Mouse (Mus musculus) kidney, adult 2 months (tissue): ENCODE data around the gene Dpp6. TPM values are rescaled to one million over a fixed set of nuclear protein-coding genes. Genes with fewer than 3 reads are reported as not detected.

Source experiments
- DNase-seq: peaks from one replicate; pipeline ENCODE4 v3.0.0; 2021
- H3K27ac ChIP-seq: fragments of 200-500 bp; 2 replicates; pipeline ENCODE4 v1.5.1; 2012; ENCODE audit warnings: low read depth, low read length, control low read depth, inconsistent platforms; ENCODE audit not compliant: insufficient read depth
- H3K27me3 ChIP-seq: fragments of 200-500 bp; replicated peaks from 2 replicates; pipeline ENCODE4 v1.6.1; 2012; ENCODE audit warnings: mild to moderate bottlenecking, moderate library complexity, low read length, inconsistent platforms; ENCODE audit not compliant: control insufficient read depth, insufficient read depth
- H3K36me3 ChIP-seq: fragments of 200-500 bp; 2 replicates; pipeline ENCODE4 v1.6.1; 2012; ENCODE audit warnings: mild to moderate bottlenecking, moderate library complexity, low read length, inconsistent platforms; ENCODE audit not compliant: control insufficient read depth, insufficient read depth
- H3K4me1 ChIP-seq: fragments of 200-500 bp; 2 replicates; pipeline ENCODE4 v1.6.1; 2011; ENCODE audit warnings: low read length; ENCODE audit not compliant: control insufficient read depth, insufficient read depth
- H3K4me3 ChIP-seq: fragments of 200-500 bp; 2 replicates; pipeline ENCODE4 v1.5.1; 2011; ENCODE audit warnings: mild to moderate bottlenecking, low read depth, low read length, control low read depth; ENCODE audit not compliant: insufficient read depth
- CTCF ChIP-seq: fragments of 200-500 bp; conservative IDR thresholded peaks from 2 replicates; pipeline ENCODE4 v1.5.1; 2011; ENCODE audit warnings: low read depth, mild to moderate bottlenecking, control low read depth, low read length, moderate library complexity, mixed read lengths; ENCODE audit not compliant: insufficient read depth, insufficient read length
- POLR2A ChIP-seq: fragments of 200-500 bp; IDR thresholded peaks from one replicate; pipeline ENCODE4 v1.6.1; 2011; ENCODE audit warnings: low read depth, low read length, control low read depth
- WGBS: fragments of 180-500 bp; shearing (Covaris S2); methylation state at CpG from one replicate; pipeline ENCODE4 v1.1.7; 2018; 5-methylcytosine and 5-hydroxymethylcytosine counted together
- polyA plus RNA-seq: library from polyadenylated mRNA; depleted of rRNA; stranded (reverse); fragments of >200 nt; gene quantifications from 2 replicates; pipeline ENCODE4 v1.2.3, GENCODE M21; 2012

Dpp6 gene
- polyA plus RNA-seq, 1 experiment: 0.61 TPM

DNA sequence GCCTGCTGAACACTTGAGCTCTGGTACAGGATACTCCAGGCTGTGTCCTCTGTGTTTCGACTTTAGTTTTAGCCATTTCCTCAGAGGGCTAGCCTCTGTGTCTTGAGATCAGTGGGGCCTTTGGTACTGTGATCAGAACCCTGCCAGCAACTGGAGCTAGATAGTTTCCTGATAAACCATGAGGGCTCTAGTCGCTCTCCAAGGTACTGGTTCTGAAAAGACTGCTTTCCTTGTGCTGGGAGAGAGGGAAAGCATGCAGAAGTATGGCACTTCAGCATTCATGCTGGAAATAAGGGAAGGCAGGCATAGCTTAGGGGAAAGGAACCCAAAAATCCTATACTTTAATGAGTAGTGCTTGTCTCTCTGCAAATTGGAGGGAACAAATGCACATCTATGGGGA lies 548.9 kb downstream of the Dpp6 start:
- no peaks in the 10 kb centered on the region for H3K36me3 ChIP-seq
- H3K4me3 ChIP-seq: no peak overlapping the region
- no peak for DNase-seq
- H3K4me1 ChIP-seq: no peaks in the 10 kb centered on the region
- no peak overlapping the region for H3K27ac ChIP-seq
- 65% methylated on average over 2 of the region's 2 CpGs for WGBS
- H3K27me3 ChIP-seq: no peaks in the 10 kb centered on the region; the same call in 1 of the 2 replicates
- TF ChIP-seq POLR2A: no peak
- no peak for TF ChIP-seq CTCF

DNA sequence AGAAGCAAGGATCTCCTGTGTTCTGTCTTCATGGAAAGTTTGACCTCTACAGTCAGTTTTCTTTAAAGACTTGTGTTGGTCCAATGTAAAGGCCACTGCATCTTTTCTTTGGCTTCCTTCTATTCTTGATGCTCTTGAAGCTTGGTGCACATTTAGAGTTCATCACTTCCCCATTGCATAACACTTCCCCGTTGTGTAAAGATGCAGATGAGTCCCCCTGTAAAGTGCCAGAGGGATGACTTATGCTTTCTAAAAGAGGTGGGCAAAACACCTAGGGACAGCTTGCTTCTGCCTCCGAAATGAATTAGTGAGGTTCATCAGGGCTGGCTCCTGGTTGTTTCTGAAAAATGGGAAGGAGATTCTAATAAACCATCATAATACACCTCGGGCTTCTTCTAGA lies 553.8 kb downstream of the Dpp6 start:
- Histone ChIP-seq H3K36me3 (no peaks in the 10 kb centered on the region), H3K4me1 (no peaks in the 10 kb centered on the region), H3K4me3 (no peak overlapping the region), H3K27me3 (no peaks in the 10 kb centered on the region; the same call in 1 of the 2 replicates), H3K27ac (no peak overlapping the region)
- WGBS: 78% methylated on average over 3 of the region's 3 CpGs
- DNase-seq: no peak
- no peak for TF ChIP-seq CTCF
- no peak for TF ChIP-seq POLR2A

DNA sequence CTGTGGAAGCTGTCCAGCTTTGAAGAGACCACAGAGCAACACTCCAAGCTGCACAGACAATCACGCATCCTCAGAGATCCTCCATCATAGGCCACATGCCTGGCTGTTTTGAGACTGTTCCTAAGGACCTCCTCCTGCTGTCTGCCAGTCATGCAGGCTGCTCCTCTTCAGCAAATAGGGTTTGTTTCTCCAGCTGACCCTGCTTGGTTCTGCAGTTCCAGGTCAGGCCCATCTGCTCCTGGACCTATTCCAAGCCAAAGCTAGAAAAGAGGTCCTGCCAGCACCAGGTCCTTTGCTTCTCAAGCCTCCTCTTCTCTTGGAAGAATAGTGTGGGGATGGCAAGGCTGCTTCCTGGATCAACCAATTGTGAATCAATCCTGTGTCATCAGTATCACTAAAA lies 556.9 kb downstream of the Dpp6 start:
- H3K27ac ChIP-seq: no peak overlapping the region
- H3K27me3 ChIP-seq: 0 out of 2 replicates have a peak, but pooled peaks cover 1% of the 10 kb centered on the region
- no peak for TF ChIP-seq CTCF
- no peak for TF ChIP-seq POLR2A
- H3K4me1 ChIP-seq: no peaks in the 10 kb centered on the region
- no peaks in the 10 kb centered on the region for H3K36me3 ChIP-seq
- H3K4me3 ChIP-seq: no peak overlapping the region
- 79% methylated on average over 1 of the region's 1 CpGs for WGBS
- no peak for DNase-seq

DNA sequence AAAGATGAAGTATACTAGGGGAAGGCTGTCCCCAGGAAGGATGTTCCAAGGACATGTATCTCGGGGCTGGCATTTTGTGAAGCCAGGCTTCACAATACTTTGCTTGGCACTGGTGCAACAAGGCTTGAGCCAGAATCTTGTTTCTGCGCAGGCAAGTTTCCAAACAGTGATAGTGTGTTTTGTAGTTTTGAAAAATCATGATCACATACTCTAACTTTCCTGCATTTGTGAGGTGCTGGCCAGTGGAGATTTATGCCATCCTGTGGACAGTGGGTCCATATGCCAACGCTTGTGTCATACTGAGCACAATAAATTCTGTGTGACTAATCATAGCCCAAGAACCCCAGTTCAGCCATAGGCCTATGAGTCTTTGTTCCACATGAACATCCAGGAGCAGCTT lies 558.8 kb downstream of the Dpp6 start:
- no peak overlapping the region for H3K27ac ChIP-seq
- 0 out of 2 replicates have a peak, but pooled peaks cover 1% of the 10 kb centered on the region for H3K27me3 ChIP-seq
- TF ChIP-seq CTCF: no peak
- TF ChIP-seq POLR2A: no peak
- 85% methylated on average over 3 of the region's 3 CpGs for WGBS
- no peak overlapping the region for H3K4me3 ChIP-seq
- H3K36me3 ChIP-seq: no peaks in the 10 kb centered on the region
- no peak for DNase-seq
- no peaks in the 10 kb centered on the region for H3K4me1 ChIP-seq

DNA sequence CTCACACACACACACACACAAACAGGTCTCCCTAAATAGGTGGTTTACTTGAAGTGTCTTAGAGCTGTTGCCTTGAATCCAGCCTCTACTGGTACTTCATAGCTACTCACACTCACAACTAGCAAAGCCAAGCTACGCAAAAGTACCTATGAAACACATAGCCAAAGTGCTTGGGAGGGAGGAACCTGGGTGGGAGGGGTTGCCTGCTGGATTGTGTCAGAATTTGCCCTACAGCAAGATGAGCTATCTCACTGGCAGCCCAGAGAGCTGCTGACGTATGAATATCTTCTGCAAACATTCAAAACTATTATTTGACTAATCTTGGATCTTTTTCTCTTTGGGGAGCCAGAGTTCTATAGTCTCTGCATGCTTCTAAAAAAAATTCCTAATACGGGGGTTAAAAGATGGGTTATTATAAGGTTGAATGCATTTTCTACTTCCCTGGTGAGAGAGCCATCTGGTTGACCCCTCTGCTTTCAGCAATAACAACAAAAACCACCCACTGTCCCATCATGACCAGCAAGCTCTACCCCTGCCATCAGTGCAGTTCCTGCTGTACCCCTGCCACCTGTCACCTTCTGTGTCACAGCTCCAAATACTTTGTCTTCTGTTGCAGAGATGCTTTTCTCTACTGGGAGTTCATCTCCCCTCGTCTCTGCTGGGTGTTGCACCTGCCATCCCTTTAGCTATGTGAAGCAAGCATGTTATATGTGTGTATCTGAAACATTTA lies 563.8 kb downstream of the Dpp6 start:
- Histone ChIP-seq H3K27ac (no peak overlapping the region), H3K4me1 (no peaks in the 10 kb centered on the region), H3K36me3 (no peaks in the 10 kb centered on the region), H3K27me3 (0 out of 2 replicates have a peak, but pooled peaks cover 1% of the 10 kb centered on the region), H3K4me3 (no peak overlapping the region)
- TF ChIP-seq CTCF: no peak
- no peak for TF ChIP-seq POLR2A
- DNase-seq: no peak
- WGBS: 80% methylated on average over 4 of the region's 4 CpGs

DNA sequence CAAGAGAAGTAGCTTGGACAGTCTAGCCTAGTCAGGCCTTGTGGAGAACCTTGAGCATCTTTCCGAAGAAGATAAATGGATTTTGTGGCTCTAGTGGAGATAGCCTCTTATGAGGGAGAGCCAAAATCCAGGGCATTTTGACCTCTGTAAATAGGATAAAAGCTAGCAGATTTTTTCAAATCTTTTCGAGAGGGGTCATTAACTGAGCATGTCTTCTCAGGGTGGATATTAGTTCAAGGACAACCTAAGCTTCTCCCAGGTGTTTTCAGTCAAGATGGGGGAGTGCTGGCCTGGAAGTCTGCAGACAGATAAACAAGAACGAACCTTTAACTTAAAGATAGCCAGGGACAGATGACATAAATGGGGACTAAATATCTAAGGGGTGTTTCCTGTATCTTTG lies 581.4 kb downstream of the Dpp6 start:
- Histone ChIP-seq H3K27ac (no peak overlapping the region), H3K4me1 (no peaks in the 10 kb centered on the region), H3K4me3 (no peak overlapping the region), H3K27me3 (no peaks in the 10 kb centered on the region), H3K36me3 (no peaks in the 10 kb centered on the region)
- TF ChIP-seq CTCF: no peak
- TF ChIP-seq POLR2A: no peak
- no peak for DNase-seq
- WGBS: 56% methylated on average over 3 of the region's 3 CpGs

DNA sequence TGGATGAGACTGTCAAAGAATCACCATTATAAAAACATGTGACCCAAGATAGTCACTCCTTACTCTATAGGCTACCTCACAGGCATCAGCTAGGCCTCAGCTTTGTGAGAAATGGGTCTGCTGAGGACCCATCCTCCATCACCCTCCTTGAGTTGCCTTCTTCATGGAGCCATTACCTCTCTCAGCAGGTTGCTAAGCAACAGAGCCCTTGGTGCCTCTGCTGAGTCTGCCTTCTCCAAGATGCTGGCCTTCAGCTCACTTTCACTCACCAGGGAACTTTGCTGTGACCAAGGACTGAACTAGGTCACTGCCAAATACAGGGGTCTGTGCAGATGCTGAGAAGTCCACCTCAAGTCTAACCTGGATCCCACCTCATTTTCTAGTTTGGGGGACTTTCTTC lies 582.1 kb downstream of the Dpp6 start:
- no peaks in the 10 kb centered on the region for H3K36me3 ChIP-seq
- no peak for DNase-seq
- H3K27me3 ChIP-seq: no peaks in the 10 kb centered on the region
- TF ChIP-seq POLR2A (no peak), CTCF (no peak)
- H3K4me3 ChIP-seq: no peak overlapping the region
- H3K27ac ChIP-seq: no peak overlapping the region
- H3K4me1 ChIP-seq: no peaks in the 10 kb centered on the region

DNA sequence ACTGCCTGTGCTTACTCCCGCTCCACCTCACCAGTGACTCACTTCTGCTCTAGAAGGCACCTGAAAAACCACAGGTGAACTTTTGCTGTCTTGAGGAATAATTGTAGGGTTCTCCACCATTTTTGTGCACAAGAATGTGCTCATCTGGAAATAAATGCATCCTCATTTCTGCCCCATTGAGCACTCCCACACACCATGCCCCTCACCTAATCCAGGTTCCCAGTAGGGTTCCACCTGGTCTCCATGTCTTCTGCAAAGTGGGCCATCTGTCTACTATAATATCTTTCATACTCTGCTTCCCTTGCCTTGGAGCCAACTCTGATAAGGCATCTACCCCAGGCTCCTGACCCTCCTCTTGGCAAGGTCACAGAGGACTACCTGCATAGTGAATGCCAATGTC lies 585.6 kb downstream of the Dpp6 start:
- no peak overlapping the region for H3K4me3 ChIP-seq
- 89% methylated on average over 1 of the region's 1 CpGs for WGBS

More for the DNA sequence above, 585.6 kb downstream of the Dpp6 start:
- no peak for DNase-seq
- Histone ChIP-seq H3K27ac (no peak overlapping the region), H3K27me3 (no peaks in the 10 kb centered on the region), H3K4me1 (no peaks in the 10 kb centered on the region), H3K36me3 (no peaks in the 10 kb centered on the region)
- no peak for TF ChIP-seq CTCF
